Mouse (Mus musculus) spleen, adult 2 months (tissue): ENCODE results near the gene Peli2.

Experiments used
- CTCF ChIP-seq: fragments of 200-500 bp; IDR thresholded peaks from 2 replicates; pipeline ENCODE4 v1.5.1; 2011; ENCODE audit warnings: mild to moderate bottlenecking, inconsistent platforms; ENCODE audit not compliant: insufficient read depth, insufficient read length, insufficient replicate concordance; ENCODE audit errors: extremely low read depth
- POLR2A ChIP-seq: fragments of 200-500 bp; IDR thresholded peaks from 2 replicates; pipeline ENCODE4 v1.6.1; 2011; ENCODE audit warnings: low read depth, low read length, inconsistent platforms

GRCm38 (mm10) chr14:48127609-48128185 is 7.1 kb downstream of the Peli2 start:
- no peak for TF ChIP-seq CTCF
- no peak for TF ChIP-seq POLR2A
